Mouse (Mus musculus) thymus, adult 2 months (tissue): Measurements from ENCODE around the gene Wdr4. TPM values are rescaled to one million over a fixed set of nuclear protein-coding genes. Genes with fewer than 3 reads are reported as not detected.
"Not testable (repeated sequence)": the region's sequence is repeated elsewhere in the genome, so short reads cannot be mapped to it uniquely, and the experiment has no call there.

Experiments used
- DNase-seq: peaks from one replicate; pipeline ENCODE4 v3.0.0; 2021
- H3K27ac ChIP-seq: fragments of 200-500 bp; 2 replicates; pipeline ENCODE4 v1.5.1; 2012; ENCODE audit warnings: low read length, control low read depth; ENCODE audit not compliant: control insufficient read depth, insufficient read depth
- H3K27me3 ChIP-seq: fragments of 200-500 bp; 2 replicates; pipeline ENCODE4 v1.6.1; 2012; ENCODE audit warnings: mild to moderate bottlenecking, low read length, moderate library complexity, mixed read lengths; ENCODE audit not compliant: control insufficient read depth, insufficient read depth
- H3K36me3 ChIP-seq: fragments of 200-500 bp; 2 replicates; pipeline ENCODE4 v1.6.1; 2012; ENCODE audit warnings: mild to moderate bottlenecking, low read length, moderate library complexity; ENCODE audit not compliant: control insufficient read depth, insufficient read depth
- H3K4me1 ChIP-seq: fragments of 200-500 bp; replicated peaks from 2 replicates; pipeline ENCODE4 v1.6.1; 2012; ENCODE audit warnings: low read length; ENCODE audit not compliant: control insufficient read depth, insufficient read depth
- H3K4me3 ChIP-seq: fragments of 200-500 bp; 2 replicates; pipeline ENCODE4 v1.5.1; 2012; ENCODE audit warnings: mild to moderate bottlenecking, low read length, control low read depth, moderate library complexity; ENCODE audit not compliant: control insufficient read depth, insufficient read depth
- CTCF ChIP-seq: fragments of 200-500 bp; IDR thresholded peaks from 2 replicates; pipeline ENCODE4 v1.5.1; 2012; ENCODE audit warnings: mild to moderate bottlenecking, control low read depth, low read length, moderate library complexity, borderline replicate concordance; ENCODE audit not compliant: control insufficient read depth, poor library complexity, insufficient read depth; ENCODE audit errors: extremely low read depth
- POLR2A ChIP-seq: fragments of 200-500 bp; IDR thresholded peaks from 2 replicates; pipeline ENCODE4 v1.6.1; 2012; ENCODE audit warnings: mild to moderate bottlenecking, low read length, control low read depth, moderate library complexity; ENCODE audit not compliant: control insufficient read depth, poor library complexity, insufficient read depth; ENCODE audit errors: extremely low read depth
- WGBS: fragments of 180-500 bp; shearing (Covaris S2); methylation state at CpG from one replicate; pipeline ENCODE4 v1.1.7; 2018; 5-methylcytosine and 5-hydroxymethylcytosine counted together
- polyA plus RNA-seq: library from polyadenylated mRNA; depleted of rRNA; stranded (reverse); fragments of >200 nt; gene quantifications from 2 replicates; pipeline ENCODE4 v1.2.3, GENCODE M21; 2012

The Wdr4 gene
- polyA plus RNA-seq, 1 experiment = 36.5 TPM

DNA sequence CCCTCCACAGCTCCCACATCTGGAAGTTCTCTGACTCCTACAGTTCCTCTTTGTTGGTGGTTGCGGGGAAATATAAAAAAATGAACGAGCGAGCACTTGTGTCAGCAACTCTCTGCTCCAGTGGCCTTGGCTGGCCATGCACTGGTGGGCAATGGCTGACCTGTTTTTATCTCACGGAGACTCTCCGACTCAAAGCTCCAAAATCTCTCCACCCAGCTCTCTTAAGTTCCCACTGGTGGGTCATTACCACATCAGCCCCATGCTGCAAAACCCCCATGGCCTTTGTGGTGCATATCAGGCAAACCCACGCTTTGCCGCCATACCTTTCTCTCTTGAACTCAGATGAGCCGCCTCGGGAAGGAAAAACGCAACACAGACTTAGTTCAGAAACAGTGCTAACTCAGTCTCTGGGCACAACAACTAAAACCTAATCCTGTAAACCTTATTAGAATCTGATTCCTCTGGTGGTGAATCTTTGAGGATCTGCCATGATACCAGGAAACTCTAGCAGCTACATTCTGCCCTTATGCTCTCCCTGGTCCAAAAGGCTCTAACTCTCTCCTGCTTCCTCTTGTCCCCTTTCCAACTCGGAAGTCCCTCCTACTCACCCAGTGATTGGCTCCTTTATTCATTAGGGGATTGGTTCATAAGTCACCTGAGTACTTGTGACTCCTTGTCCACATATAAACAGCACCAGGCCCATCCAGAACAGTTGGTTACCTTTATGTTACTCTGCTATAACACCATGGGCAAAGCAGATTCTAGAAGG lies 39.4 kb upstream of the Wdr4 start:
- no peaks in the 10 kb centered on the region for H3K27me3 ChIP-seq
- H3K4me1 ChIP-seq = peaks cover 23% of the 10 kb centered on the region
- no peaks in the 10 kb centered on the region for H3K36me3 ChIP-seq
- DNase-seq = no peak
- no peak for TF ChIP-seq POLR2A
- no peak for TF ChIP-seq CTCF
- H3K4me3 ChIP-seq = no peak overlapping the region
- WGBS = 79% methylated on average over 11 of the region's 11 CpGs
- no peak overlapping the region for H3K27ac ChIP-seq

- DNase-seq = no peak
- Histone ChIP-seq H3K27me3 (no peaks in the 10 kb centered on the region), H3K4me3 (peak overlapping the region; percentile 43; the same call in 1 of the 2 replicates), H3K27ac (peak overlapping the region; percentile 42; the same call in 1 of the 2 replicates), H3K36me3 (no peaks in the 10 kb centered on the region), H3K4me1 (peaks cover 23% of the 10 kb centered on the region)
- TF ChIP-seq CTCF = no peak
- no peak for TF ChIP-seq POLR2A
- WGBS = 76% methylated on average over 10 of the region's 10 CpGs
Measured at GRCm38 (mm10) chr17:31557947-31558542, 38.3 kb upstream of the Wdr4 start.

GRCm38 (mm10) chr17:31557124-31557880 lies 37.5 kb upstream of the Wdr4 start:
- Histone ChIP-seq H3K36me3 (no peaks in the 10 kb centered on the region), H3K4me3 (peak overlapping the region; percentile 43), H3K27ac (peak overlapping the region; percentile 42; the same call in 1 of the 2 replicates), H3K4me1 (peaks cover 23% of the 10 kb centered on the region), H3K27me3 (no peaks in the 10 kb centered on the region)
- WGBS = 69% methylated on average over 11 of the region's 11 CpGs
- no peak for TF ChIP-seq CTCF
- no peak for TF ChIP-seq POLR2A
- DNase-seq = no peak

DNA sequence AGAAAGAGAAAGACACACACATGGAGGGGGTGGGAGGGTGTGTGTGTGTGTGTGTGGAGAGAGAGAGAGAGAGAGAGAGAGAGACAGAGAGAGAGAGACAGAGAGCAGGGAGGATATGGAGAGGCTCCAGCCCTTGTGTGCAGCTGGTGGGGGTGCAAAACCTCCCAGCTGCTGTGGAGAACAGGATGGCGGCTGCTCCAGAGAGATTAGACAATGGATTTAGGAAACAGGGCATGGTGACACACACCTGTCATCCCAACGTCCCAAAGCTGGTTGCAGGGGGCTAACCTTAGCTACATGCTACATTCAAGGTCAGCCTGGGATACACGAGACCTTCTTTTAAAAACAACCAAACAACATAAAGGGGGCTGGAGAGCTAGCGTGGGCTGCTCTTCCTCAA lies 36.5 kb upstream of the Wdr4 start:
- H3K27me3 ChIP-seq = no peaks in the 10 kb centered on the region
- TF ChIP-seq POLR2A = no peak
- TF ChIP-seq CTCF = no peak
- peaks cover 23% of the 10 kb centered on the region for H3K4me1 ChIP-seq
- no peak overlapping the region for H3K27ac ChIP-seq
- H3K4me3 ChIP-seq = no peak overlapping the region
- no peaks in the 10 kb centered on the region for H3K36me3 ChIP-seq
- 87% methylated on average over 4 of the region's 4 CpGs for WGBS
- DNase-seq = no peak

GRCm38 (mm10) chr17:31552601-31553000 lies 32.8 kb upstream of the Wdr4 start:
- not testable (repeated sequence) for H3K4me3 ChIP-seq, H3K27me3 ChIP-seq, H3K36me3 ChIP-seq, H3K27ac ChIP-seq, DNase-seq
- peaks cover 12% of the 10 kb centered on the region for H3K4me1 ChIP-seq
- WGBS = 96% methylated on average over 23 of the region's 23 CpGs

DNA sequence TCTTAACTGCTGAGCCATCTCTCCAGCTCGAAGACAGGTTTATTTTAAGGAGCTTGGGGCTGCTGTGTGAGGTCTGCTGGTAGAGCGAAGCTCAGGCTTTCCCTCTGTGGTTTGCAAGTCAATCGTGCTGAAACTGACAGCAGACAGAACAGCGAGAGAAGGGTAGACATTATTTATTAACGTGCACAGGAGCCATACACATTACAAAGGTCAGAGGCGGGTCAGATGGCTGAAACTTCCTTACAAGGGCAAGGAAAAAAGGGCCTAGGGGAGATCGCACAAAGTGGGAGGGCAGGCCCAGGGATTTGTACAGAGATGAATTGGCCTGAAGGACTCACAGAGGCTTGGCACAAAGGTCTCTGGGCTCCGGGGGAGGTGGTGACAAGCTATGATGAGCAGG lies 29.6 kb upstream of the Wdr4 start:
- TF ChIP-seq CTCF = no peak
- TF ChIP-seq POLR2A = no peak
- no peaks in the 10 kb centered on the region for H3K36me3 ChIP-seq
- H3K4me1 ChIP-seq = no peaks in the 10 kb centered on the region
- H3K4me3 ChIP-seq = no peak overlapping the region
- WGBS = 79% methylated on average over 8 of the region's 8 CpGs
- no peak overlapping the region for H3K27ac ChIP-seq
- no peaks in the 10 kb centered on the region for H3K27me3 ChIP-seq
- DNase-seq = no peak

DNA sequence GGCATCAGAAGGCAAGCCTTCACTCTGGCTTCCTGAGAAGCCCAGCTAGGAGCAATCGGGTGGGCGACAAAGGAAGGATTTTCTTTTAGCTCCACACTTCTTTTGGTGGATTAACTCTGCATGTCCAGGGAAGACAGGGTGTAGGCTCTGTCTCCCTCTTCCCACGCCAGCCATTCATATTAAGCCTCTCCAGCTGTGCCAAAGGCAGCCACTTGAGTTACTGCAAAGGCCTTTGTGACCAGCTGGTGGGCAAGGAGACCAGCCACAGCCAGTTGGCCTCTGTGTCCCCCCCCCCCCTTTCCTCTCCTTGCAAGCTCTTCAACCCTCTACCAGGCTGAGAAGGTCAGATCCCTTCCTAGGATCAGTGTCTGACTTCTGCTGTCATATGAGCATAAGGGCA lies 28.2 kb upstream of the Wdr4 start:
- Histone ChIP-seq H3K4me3 (no peak overlapping the region), H3K27ac (no peak overlapping the region)
- TF ChIP-seq CTCF (no peak), POLR2A (no peak)

More for the DNA sequence above, 28.2 kb upstream of the Wdr4 start:
- Histone ChIP-seq H3K36me3 (no peaks in the 10 kb centered on the region), H3K4me1 (no peaks in the 10 kb centered on the region), H3K27me3 (no peaks in the 10 kb centered on the region)
- DNase-seq = no peak
- 95% methylated on average over 3 of the region's 3 CpGs for WGBS
